Mouse (Mus musculus): ENCODE results near the gene Pnpla1. TPM values are rescaled to one million over a fixed set of nuclear protein-coding genes. Genes with fewer than 3 reads are reported as not detected.

Gene Pnpla1
- total RNA-seq, 2 experiments from 2014 or later, result 0.49 to 0.56 TPM

GRCm38 (mm10) chr17:28926380-28926779, 68.2 kb downstream of the Pnpla1 start:
- peak; percentile 71 to 85 for DNase-seq (ENCODE audit: low spot score in 2 of 2)
- TF ChIP-seq CTCF (conservative IDR thresholded peaks at IDR 0.05), result peak; percentile 96
- Histone ChIP-seq H3K4me3 (no peak overlapping the region), H3K27ac (0 out of 2 replicates have a peak overlapping the region, but pooled peaks have one; percentile 2)

- Histone ChIP-seq H3K27ac (peak overlapping the region; percentile 28; the same call in 1 of the 2 replicates), H3K4me3 (no peak overlapping the region)
- peak; percentile 40 to 62 for DNase-seq (ENCODE audit: low spot score in 2 of 2)
- TF ChIP-seq CTCF (conservative IDR thresholded peaks at IDR 0.05), result peak; percentile 92
Observed at GRCm38 (mm10) chr17:28926866-28927635, 68.8 kb downstream of the Pnpla1 start.

- DNase-seq (ENCODE audit: low spot score in 2 of 2), result peak in 1 of 2 experiments; percentile 4
- no peak for TF ChIP-seq CTCF (conservative IDR thresholded peaks at IDR 0.05)
- Histone ChIP-seq H3K27ac (no peak overlapping the region), H3K4me3 (no peak overlapping the region)
Observed at GRCm38 (mm10) chr17:28928004-28928403, 69.8 kb downstream of the Pnpla1 start.

GRCm38 (mm10) chr17:28929369-28929768, 71.2 kb downstream of the Pnpla1 start:
- Histone ChIP-seq H3K27ac (no peak overlapping the region), H3K4me3 (no peak overlapping the region)
- DNase-seq (ENCODE audit: low spot score in 2 of 2), result peak in 1 of 2 experiments; percentile 7
- TF ChIP-seq CTCF (conservative IDR thresholded peaks at IDR 0.05), result no peak

- H3K27ac ChIP-seq, result peak overlapping the region; percentile 19; the same call in 1 of the 2 replicates
- H3K4me3 ChIP-seq, result no peak overlapping the region; the same call in 1 of the 2 replicates
- peak; percentile 63 for TF ChIP-seq CTCF (conservative IDR thresholded peaks at IDR 0.05)
- DNase-seq (ENCODE audit: low spot score in 2 of 2), result peak; percentile 35 to 59
Observed at GRCm38 (mm10) chr17:28930392-28931074, 72.3 kb downstream of the Pnpla1 start.

GRCm38 (mm10) chr17:28931436-28932211, 73.4 kb downstream of the Pnpla1 start:
- no peak overlapping the region for H3K4me3 ChIP-seq
- H3K27ac ChIP-seq, result no peak overlapping the region
- TF ChIP-seq CTCF (conservative IDR thresholded peaks at IDR 0.05), result no peak
- peak in 1 of 2 experiments; percentile 4 for DNase-seq (ENCODE audit: low spot score in 2 of 2)

GRCm38 (mm10) chr17:28932274-28932673, 74.1 kb downstream of the Pnpla1 start:
- Histone ChIP-seq H3K4me3 (no peak overlapping the region), H3K27ac (no peak overlapping the region)
- TF ChIP-seq CTCF (conservative IDR thresholded peaks at IDR 0.05), result no peak
- DNase-seq (ENCODE audit: low spot score in 2 of 2), result no peak

GRCm38 (mm10) chr17:28934120-28934916, 76.1 kb downstream of the Pnpla1 start:
- Histone ChIP-seq H3K27ac (no peak overlapping the region), H3K4me3 (no peak overlapping the region)
- TF ChIP-seq CTCF (conservative IDR thresholded peaks at IDR 0.05), result no peak
- DNase-seq (ENCODE audit: low spot score in 2 of 2), result no peak

GRCm38 (mm10) chr17:28936133-28936532, 77.9 kb downstream of the Pnpla1 start:
- H3K27ac ChIP-seq, result no peak overlapping the region
- no peak overlapping the region for H3K4me3 ChIP-seq
- TF ChIP-seq CTCF (conservative IDR thresholded peaks at IDR 0.05), result no peak
- no peak for DNase-seq (ENCODE audit: low spot score in 2 of 2)

GRCm38 (mm10) chr17:28936622-28937345, 78.6 kb downstream of the Pnpla1 start:
- peak; percentile 76 for TF ChIP-seq CTCF (conservative IDR thresholded peaks at IDR 0.05)
- DNase-seq (ENCODE audit: low spot score in 2 of 2), result no peak

More at GRCm38 (mm10) chr17:28936622-28937345, 78.6 kb downstream of the Pnpla1 start:
- Histone ChIP-seq H3K27ac (no peak overlapping the region), H3K4me3 (no peak overlapping the region)

Other genes with a start within 250 kb of the Pnpla1 start
- 10 to 100 TPM; 79.5 to 87.7 TPM for gene Srpk1, start 235.7 kb upstream of the Pnpla1 start, total RNA-seq (2021)
- gene Slc26a8, start 168.2 kb upstream of the Pnpla1 start, total RNA-seq (2021), result 1 to 10 TPM; 6.3 to 6.9 TPM
- 10 to 100 TPM; 70.6 to 82.7 TPM for gene Mapk14, start 167.1 kb upstream of the Pnpla1 start, total RNA-seq (2021)
- 1 to 10 TPM; 2.7 to 5.5 TPM for gene AC170998.1, start 132.3 kb upstream of the Pnpla1 start, total RNA-seq (2021)
- under 1 TPM; 0.59 to 0.66 TPM for gene Mapk13, start 89.1 kb upstream of the Pnpla1 start, total RNA-seq (2021)
- gene Brpf3, start 57.3 kb upstream of the Pnpla1 start, total RNA-seq (2021), result 10 to 100 TPM; 43.4 to 44.8 TPM
- gene 4930539E08Rik, start 56.9 kb downstream of the Pnpla1 start, total RNA-seq (2021), result 1 to 10 TPM; 4.0 to 4.1 TPM
- gene Pxt1, start 85.4 kb downstream of the Pnpla1 start, total RNA-seq (2021), result not detected
- 10 to 100 TPM; 58.7 to 64.4 TPM for gene Kctd20, start 93.5 kb downstream of the Pnpla1 start, total RNA-seq (2021)
- gene Stk38, start 149.6 kb downstream of the Pnpla1 start, total RNA-seq (2021), result 10 to 100 TPM; 50.4 to 65.6 TPM
- gene Srsf3, start 174.2 kb downstream of the Pnpla1 start, total RNA-seq (2021), result 100 to 1,000 TPM; 125 to 130 TPM
- 10 to 100 TPM in 1 of 2 experiments, 1 to 10 TPM in 1; 8.2 to 14.5 TPM for gene Cdkn1a, start 232.6 kb downstream of the Pnpla1 start, total RNA-seq (2021)